Mouse (Mus musculus) midbrain, postnatal 0 days (tissue): ENCODE data around the gene Arhgap22. TPM values are rescaled to one million over a fixed set of nuclear protein-coding genes. Genes with fewer than 3 reads are reported as not detected.
A peak's percentile ranks its signal among the peaks of the same experiment; 100 is the strongest.

ENCODE experiments used
- ATAC-seq: fragments of 200-750 bp; cut with Nextera tagmentation; 2 replicates; pipeline ENCODE4 v1.8.0; 2017; ENCODE audit warnings: moderate number of reproducible peaks, mild to moderate bottlenecking, moderate TSS enrichment, moderate library complexity; ENCODE audit not compliant: low FRiP score
- DNase-seq: peaks from one replicate; pipeline ENCODE4 v3.0.0-alpha.2; 2015; ENCODE audit warnings: low spot score
- H3K27ac ChIP-seq: fragments of 300-500 bp; sonication (generic); 2 replicates; pipeline ENCODE4 v1.5.1; 2014; ENCODE audit warnings: low read depth, mild to moderate bottlenecking, low read length, mixed read lengths
- H3K27me3 ChIP-seq: fragments of 300-500 bp; sonication (generic); 2 replicates; pipeline ENCODE4 v1.6.1; 2014; ENCODE audit warnings: low read length, control low read depth, mixed read lengths; ENCODE audit not compliant: insufficient read depth
- H3K36me3 ChIP-seq: fragments of 300-500 bp; sonication (generic); 2 replicates; pipeline ENCODE4 v1.6.1; 2014; ENCODE audit warnings: low read length, control low read depth, mixed read lengths; ENCODE audit not compliant: insufficient read depth
- H3K4me1 ChIP-seq: fragments of 300-500 bp; sonication (generic); 2 replicates; pipeline ENCODE4 v1.6.1; 2014; ENCODE audit warnings: mild to moderate bottlenecking, control low read depth, antibody characterized with exemption, low read length, mixed read lengths; ENCODE audit not compliant: insufficient read depth
- H3K4me2 ChIP-seq: fragments of 300-500 bp; sonication (generic); 2 replicates; pipeline ENCODE4 v1.6.1; 2014; ENCODE audit warnings: low read depth, mild to moderate bottlenecking, low read length, mixed read lengths; ENCODE audit not compliant: poor library complexity, severe bottlenecking
- H3K4me3 ChIP-seq: fragments of 300-500 bp; sonication (generic); 2 replicates; pipeline ENCODE4 v1.5.1; 2014; ENCODE audit warnings: low read depth, mild to moderate bottlenecking, low read length, moderate library complexity
- H3K9ac ChIP-seq: fragments of 300-500 bp; sonication (generic); replicated peaks from 2 replicates; pipeline ENCODE4 v1.6.1; 2014; ENCODE audit warnings: mild to moderate bottlenecking, low read length, moderate library complexity, mixed read lengths; ENCODE audit not compliant: poor library complexity, severe bottlenecking
- H3K9me3 ChIP-seq: fragments of 300-500 bp; sonication (generic); 2 replicates; pipeline ENCODE4 v1.6.1; 2016; ENCODE audit warnings: low read length, control low read depth
- CTCF ChIP-seq: IDR thresholded peaks from 2 replicates; pipeline ENCODE4 v1.5.1; 2016; ENCODE audit warnings: antibody characterized with exemption, mild to moderate bottlenecking
- WGBS: fragments of 180-500 bp; shearing (Covaris S2); extraction: QIAGEN DNeasy Blood & Tissue Kit; methylation state at CpG from one replicate; pipeline ENCODE4 v1.1.7; 2014; 5-methylcytosine and 5-hydroxymethylcytosine counted together
- polyA plus RNA-seq: library from polyadenylated mRNA; unstranded; fragments of >200 nt; fragmentation: Nextera tagmentation; extraction: Ambion mirVana; gene quantifications from 2 replicates; pipeline ENCODE4 v1.2.1, GENCODE M21; 2015
- total RNA-seq: library from RNA; depleted of rRNA; stranded (reverse); fragments of >200 nt; gene quantifications from 2 replicates; pipeline ENCODE4 v1.2.3, GENCODE M21; 2014

Arhgap22 gene
- total and polyA plus RNA-seq, 2 experiments from 2014 or later = 3.4 to 4.2 TPM

DNA sequence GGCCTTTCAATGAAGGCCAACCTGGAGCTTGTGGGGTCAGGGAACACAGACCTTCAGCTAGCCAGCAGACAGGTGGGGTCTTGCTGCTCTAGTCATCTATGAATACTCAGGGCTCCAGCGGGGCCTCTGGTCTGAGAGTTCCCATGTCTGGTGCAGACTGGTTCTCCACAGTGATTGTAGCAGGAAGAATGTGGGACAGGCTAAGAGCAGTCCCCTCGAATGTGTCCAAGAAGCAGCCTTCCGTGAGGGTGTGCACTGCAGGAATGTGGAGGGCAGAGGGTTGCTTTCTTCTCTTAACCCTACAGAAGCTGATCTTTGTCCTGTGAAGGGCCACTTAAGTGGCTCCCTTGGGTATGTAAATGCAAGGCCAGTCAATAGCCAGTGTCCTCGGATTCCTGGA lies 98.5 kb downstream of the Arhgap22 start:
- no peaks in the 10 kb centered on the region for H3K36me3 ChIP-seq
- H3K9ac ChIP-seq = no peak overlapping the region
- no peaks in the 10 kb centered on the region for H3K9me3 ChIP-seq
- H3K27ac ChIP-seq = no peak overlapping the region
- ATAC-seq (no peak), DNase-seq (no peak)
- 32% methylated on average over 4 of the region's 4 CpGs for WGBS
- H3K4me1 ChIP-seq = no peaks in the 10 kb centered on the region
- no peak overlapping the region for H3K4me3 ChIP-seq
- no peak overlapping the region for H3K4me2 ChIP-seq
- TF ChIP-seq CTCF = no peak
- H3K27me3 ChIP-seq = no peaks in the 10 kb centered on the region

DNA sequence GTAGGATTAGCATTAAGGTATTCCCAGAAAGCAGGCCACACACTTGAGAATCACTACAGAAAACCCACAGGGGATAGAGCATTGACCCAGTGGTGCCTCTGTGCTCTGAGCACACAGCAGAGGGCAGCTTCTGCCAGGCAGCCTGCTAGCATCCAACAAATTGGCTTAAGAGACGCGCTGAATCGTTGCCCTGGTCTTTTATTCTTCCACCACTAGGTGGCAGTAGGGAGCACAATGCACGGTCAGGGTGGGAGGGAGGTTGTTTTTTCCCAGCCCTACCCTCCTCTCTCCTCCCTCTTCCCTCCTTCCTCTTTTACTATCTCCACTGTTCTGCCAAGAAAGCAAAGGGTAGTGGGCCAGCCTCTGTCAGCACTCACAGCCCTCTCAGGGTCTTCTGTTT lies 99.8 kb downstream of the Arhgap22 start:
- no peak overlapping the region for H3K9ac ChIP-seq
- no peak overlapping the region for H3K4me3 ChIP-seq
- no peaks in the 10 kb centered on the region for H3K9me3 ChIP-seq
- no peak overlapping the region for H3K27ac ChIP-seq
- H3K36me3 ChIP-seq = no peaks in the 10 kb centered on the region
- WGBS = 0% methylated on average over 4 of the region's 4 CpGs
- ATAC-seq (peak; percentile 62; the same call in 1 of the 2 replicates), DNase-seq (peak; percentile 82)
- H3K27me3 ChIP-seq = peaks cover 4% of the 10 kb centered on the region; the same call in 1 of the 2 replicates
- TF ChIP-seq CTCF = peak; percentile 98
- no peak overlapping the region for H3K4me2 ChIP-seq
- no peaks in the 10 kb centered on the region for H3K4me1 ChIP-seq

DNA sequence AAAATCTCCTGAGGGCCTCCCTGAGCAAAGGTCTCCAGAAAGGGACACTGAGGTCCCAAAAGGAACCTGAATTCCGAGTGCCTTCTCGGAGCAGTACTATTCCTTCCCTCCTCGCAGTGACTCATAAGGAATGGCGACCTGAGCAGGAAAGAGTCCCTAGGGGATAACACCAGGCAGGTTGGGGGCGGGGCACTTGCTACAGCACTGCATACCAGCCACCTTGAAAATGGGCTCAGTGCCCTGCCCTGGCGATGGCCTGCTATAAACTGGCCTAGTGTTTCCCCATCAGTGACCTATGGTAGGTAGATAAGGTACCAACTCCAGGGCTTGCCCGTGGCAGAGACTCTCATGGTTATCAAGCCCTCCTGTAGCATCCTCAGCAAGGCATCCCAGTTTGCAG lies 100.3 kb downstream of the Arhgap22 start:
- no peaks in the 10 kb centered on the region for H3K4me1 ChIP-seq
- WGBS = 50% methylated on average over 7 of the region's 7 CpGs

DNA sequence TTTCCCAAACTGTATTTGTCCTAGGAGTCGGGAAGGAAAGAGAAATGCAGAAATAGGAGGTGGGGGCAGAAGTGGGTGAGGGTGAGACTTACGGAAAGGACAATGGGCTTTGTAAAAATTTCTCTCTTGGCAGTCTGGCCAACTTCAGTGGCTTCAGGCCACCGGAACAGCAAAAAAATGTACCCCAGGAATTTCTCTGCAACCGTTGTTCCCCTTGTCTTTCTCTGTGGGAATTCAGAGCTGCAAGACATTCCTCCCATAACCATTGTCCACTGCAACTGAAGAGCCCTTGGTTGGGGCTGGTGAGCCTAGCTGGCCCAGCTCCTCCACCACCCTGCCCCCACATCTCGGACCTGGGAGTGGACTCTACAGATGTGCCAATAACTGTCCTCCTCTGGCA lies 101.3 kb downstream of the Arhgap22 start:
- WGBS = 54% methylated on average over 5 of the region's 5 CpGs
- H3K4me1 ChIP-seq = no peaks in the 10 kb centered on the region; the same call in 1 of the 2 replicates
- no peak overlapping the region for H3K9ac ChIP-seq
- H3K9me3 ChIP-seq = no peaks in the 10 kb centered on the region
- H3K4me2 ChIP-seq = no peak overlapping the region
- H3K4me3 ChIP-seq = no peak overlapping the region
- H3K36me3 ChIP-seq = no peaks in the 10 kb centered on the region
- no peak for TF ChIP-seq CTCF
- ATAC-seq (no peak), DNase-seq (no peak)
- H3K27ac ChIP-seq = no peak overlapping the region
- peaks cover 12% of the 10 kb centered on the region for H3K27me3 ChIP-seq

More for the DNA sequence above, 100.3 kb downstream of the Arhgap22 start:
- Histone ChIP-seq H3K27ac (no peak overlapping the region), H3K4me2 (no peak overlapping the region), H3K27me3 (peaks cover 6% of the 10 kb centered on the region; the same call in 1 of the 2 replicates), H3K4me3 (no peak overlapping the region), H3K9ac (no peak overlapping the region), H3K9me3 (no peaks in the 10 kb centered on the region), H3K36me3 (no peaks in the 10 kb centered on the region)
- ATAC-seq (no peak), DNase-seq (no peak)
- no peak for TF ChIP-seq CTCF

- 50% methylated on average over 4 of the region's 4 CpGs for WGBS
- DNase-seq (peak; percentile 51), ATAC-seq (no peak)
- H3K4me2 ChIP-seq = no peak overlapping the region
- no peak overlapping the region for H3K4me3 ChIP-seq
- H3K36me3 ChIP-seq = no peaks in the 10 kb centered on the region
- no peaks in the 10 kb centered on the region for H3K9me3 ChIP-seq
- H3K4me1 ChIP-seq = no peaks in the 10 kb centered on the region; the same call in 1 of the 2 replicates
- no peak overlapping the region for H3K27ac ChIP-seq
- no peak overlapping the region for H3K9ac ChIP-seq
- peaks cover 18% of the 10 kb centered on the region for H3K27me3 ChIP-seq
- TF ChIP-seq CTCF = peak; percentile 54
Measured at GRCm38 (mm10) chr14:33315771-33316170, 101.9 kb downstream of the Arhgap22 start.

- no peak overlapping the region for H3K4me3 ChIP-seq
- H3K4me2 ChIP-seq = no peak overlapping the region
- no peaks in the 10 kb centered on the region; the same call in 1 of the 2 replicates for H3K4me1 ChIP-seq
- no peaks in the 10 kb centered on the region for H3K36me3 ChIP-seq
- H3K9ac ChIP-seq = no peak overlapping the region
- ATAC-seq (no peak), DNase-seq (peak; percentile 37)
- 40% methylated on average over 6 of the region's 6 CpGs for WGBS
- H3K27ac ChIP-seq = no peak overlapping the region
- peaks cover 24% of the 10 kb centered on the region for H3K27me3 ChIP-seq
- H3K9me3 ChIP-seq = no peaks in the 10 kb centered on the region
- no peak for TF ChIP-seq CTCF
Measured at GRCm38 (mm10) chr14:33317946-33318345, 104.1 kb downstream of the Arhgap22 start.
